Mouse (Mus musculus) liver, embryonic 11.5 days (tissue): ENCODE results near the gene Carnmt1. TPM values are rescaled to one million over a fixed set of nuclear protein-coding genes. Genes with fewer than 3 reads are reported as not detected.
"Not testable (repeated sequence)": the region's sequence is repeated elsewhere in the genome, so short reads cannot be mapped to it uniquely, and the experiment has no call there.

Experiments
- ATAC-seq: fragments of 200-750 bp; cut with Nextera tagmentation; replicated peaks from 2 replicates; pipeline ENCODE4 v1.8.0; 2017; ENCODE audit warnings: moderate number of reproducible peaks, mild to moderate bottlenecking, moderate TSS enrichment, moderate library complexity; ENCODE audit not compliant: low FRiP score
- DNase-seq: peaks from one replicate; pipeline ENCODE4 v3.0.0-alpha.2; 2017; ENCODE audit warnings: low spot score
- H3K27ac ChIP-seq: fragments of 300-500 bp; sonication (generic); 2 replicates; pipeline ENCODE4 v1.5.1; 2014; ENCODE audit warnings: mild to moderate bottlenecking, low read depth, low read length, control low read depth
- H3K27me3 ChIP-seq: fragments of 300-500 bp; sonication (generic); replicated peaks from 2 replicates; pipeline ENCODE4 v1.6.1; 2014; ENCODE audit warnings: low read length, mixed read lengths; ENCODE audit not compliant: control insufficient read depth, insufficient read depth
- H3K36me3 ChIP-seq: fragments of 300-500 bp; sonication (generic); 2 replicates; pipeline ENCODE4 v1.6.1; 2014; ENCODE audit warnings: mild to moderate bottlenecking, low read length, moderate library complexity, mixed read lengths; ENCODE audit not compliant: control insufficient read depth, insufficient read depth
- H3K4me1 ChIP-seq: fragments of 300-500 bp; sonication (generic); replicated peaks from 2 replicates; pipeline ENCODE4 v1.6.1; 2014; ENCODE audit warnings: low read length, mixed read lengths; ENCODE audit not compliant: control insufficient read depth, insufficient read depth
- H3K4me2 ChIP-seq: fragments of 300-500 bp; sonication (generic); 2 replicates; pipeline ENCODE4 v1.6.1; 2014; ENCODE audit warnings: mild to moderate bottlenecking, control low read depth, moderate library complexity
- H3K4me3 ChIP-seq: fragments of 300-500 bp; sonication (generic); 2 replicates; pipeline ENCODE4 v1.5.1; 2014; ENCODE audit warnings: low read depth, low read length, control low read depth
- H3K9ac ChIP-seq: fragments of 300-500 bp; sonication (generic); 2 replicates; pipeline ENCODE4 v1.6.1; 2014; ENCODE audit warnings: low read depth, low read length, control low read depth
- H3K9me3 ChIP-seq: fragments of 300-500 bp; sonication (generic); 2 replicates; pipeline ENCODE4 v1.6.1; 2016; ENCODE audit warnings: low read length, inconsistent platforms, mixed read lengths; ENCODE audit not compliant: control insufficient read depth
- WGBS: fragments of 180-500 bp; shearing (Covaris S2); extraction: QIAGEN DNeasy Blood & Tissue Kit; methylation state at CpG from one replicate; pipeline ENCODE4 v1.1.7; 2014; 5-methylcytosine and 5-hydroxymethylcytosine counted together
- polyA plus RNA-seq: library from polyadenylated mRNA; unstranded; fragments of >200 nt; fragmentation: Nextera tagmentation; extraction: Ambion mirVana; gene quantifications from 2 replicates; pipeline ENCODE4 v1.2.1, GENCODE M21; 2014

Gene Carnmt1
- polyA plus RNA-seq, 1 experiment from 2014 or later = 44.7 TPM

DNA sequence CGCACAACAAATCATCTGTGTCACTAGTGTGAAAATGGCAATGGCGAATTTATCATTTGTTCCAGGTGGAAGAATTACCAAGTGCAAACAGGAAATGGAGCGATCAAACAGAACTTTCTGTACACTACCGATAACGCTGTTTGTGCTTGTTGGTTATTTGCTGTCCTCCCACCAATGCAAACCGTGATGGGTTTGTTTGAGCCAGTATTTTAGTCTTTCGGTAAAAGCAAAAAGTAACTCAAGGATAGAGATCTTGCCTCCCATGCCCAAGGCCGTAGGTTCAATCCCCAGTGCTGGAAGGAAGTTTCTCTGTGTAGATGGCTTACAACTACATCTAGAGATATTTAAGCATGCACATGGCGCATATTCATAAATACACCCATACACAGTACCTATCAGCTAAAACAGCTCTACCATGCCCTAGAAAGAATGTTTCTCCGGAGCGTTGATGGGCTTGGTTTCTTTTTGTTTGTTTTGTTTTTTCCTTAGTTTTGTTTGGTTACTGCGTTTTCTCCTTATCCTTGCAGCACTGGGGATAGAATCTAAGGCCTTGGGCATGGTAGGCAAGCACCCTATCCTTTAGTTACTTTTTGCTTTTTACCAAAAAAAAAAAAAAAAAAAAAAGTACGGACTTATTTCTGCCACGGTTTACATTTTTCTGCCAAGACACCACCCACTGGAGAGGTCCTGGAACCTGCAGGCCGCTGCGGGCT, 41.7 kb downstream of the Carnmt1 start:
- peak overlapping the region; percentile 97 for H3K4me3 ChIP-seq
- DNase-seq = no peak
- peak overlapping the region; percentile 84 for H3K4me2 ChIP-seq
- H3K9ac ChIP-seq = peak overlapping the region; percentile 87
- H3K9me3 ChIP-seq = no peaks in the 10 kb centered on the region
- peaks cover 2% of the 10 kb centered on the region; the same call in 1 of the 2 replicates for H3K36me3 ChIP-seq
- WGBS = 40% methylated on average over 16 of the region's 16 CpGs
- ATAC-seq = no peak
- H3K27me3 ChIP-seq = no peaks in the 10 kb centered on the region
- peaks cover 20% of the 10 kb centered on the region; the same call in 1 of the 2 replicates for H3K4me1 ChIP-seq
- H3K27ac ChIP-seq = peak overlapping the region; percentile 98

DNA sequence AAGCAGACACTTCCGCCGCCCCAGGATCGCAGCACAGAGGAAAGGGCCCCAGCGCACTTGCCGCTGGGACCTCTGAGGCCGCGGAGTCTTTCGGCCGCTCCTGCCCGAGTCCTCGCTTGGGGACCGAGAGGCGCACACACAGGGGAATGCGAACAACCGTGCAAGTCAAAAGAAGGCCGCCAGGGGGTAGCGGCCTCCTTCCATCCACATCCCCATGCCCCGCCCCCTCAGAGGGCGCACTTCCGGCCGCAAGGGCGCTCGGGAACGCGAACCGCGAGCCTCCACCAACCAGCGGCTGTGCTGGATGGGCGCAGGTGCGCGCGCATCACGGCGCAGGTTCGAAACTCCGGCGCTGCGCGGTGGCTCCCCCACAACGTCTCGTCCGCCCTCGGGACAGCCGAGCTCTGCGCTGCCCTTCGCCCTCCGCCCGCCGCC, 42.3 kb downstream of the Carnmt1 start, which contains the start of gene D030056L22Rik:
D030056L22Rik (plus strand) TSS at position 328 of the 435 bp plus-strand sequence.
- Histone ChIP-seq H3K4me1 (peaks cover 20% of the 10 kb centered on the region; the same call in 1 of the 2 replicates), H3K9ac (peak within 1 kb of the TSS; percentile 98), H3K4me3 (peak within 1 kb of the TSS; percentile 97), H3K9me3 (no peaks in the 10 kb centered on the region), H3K27me3 (no peaks in the 10 kb centered on the region), H3K27ac (peak within 1 kb of the TSS; percentile 98), H3K4me2 (peak within 1 kb of the TSS; percentile 84), H3K36me3 (peaks cover 2% of the 10 kb centered on the region; the same call in 1 of the 2 replicates)
- DNase-seq (peak; percentile 96), ATAC-seq (peak; percentile 97)
- WGBS = under 1% methylated on average over 46 of the region's 49 CpGs

DNA sequence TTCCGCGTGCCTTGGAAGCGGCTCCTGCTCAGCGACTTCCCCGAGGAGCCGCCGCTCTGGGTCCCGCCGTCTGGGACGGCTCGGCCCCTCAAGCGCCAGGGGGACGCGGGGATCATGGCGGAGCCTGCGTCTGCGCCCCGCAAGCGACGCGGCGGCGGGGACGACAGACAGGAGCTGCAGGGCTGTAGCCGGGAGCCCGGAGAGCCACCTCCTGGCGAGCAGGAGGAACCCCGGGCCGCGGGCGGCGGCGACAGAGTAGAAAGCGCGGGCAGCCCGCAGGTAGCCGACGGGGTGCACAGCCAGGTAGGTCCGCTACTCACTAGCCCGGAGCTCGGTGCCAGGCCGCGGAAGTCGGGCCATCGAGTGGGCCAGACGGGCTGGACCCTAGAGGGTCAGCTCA, 42.8 kb downstream of the Carnmt1 start:
- Histone ChIP-seq H3K4me2 (peak overlapping the region; percentile 61), H3K27ac (peak overlapping the region; percentile 98), H3K9ac (peak overlapping the region; percentile 98), H3K4me1 (peaks cover 20% of the 10 kb centered on the region; the same call in 1 of the 2 replicates), H3K4me3 (peak overlapping the region; percentile 97)
- peak; percentile 48 for ATAC-seq
- DNase-seq = peak; percentile 57
- H3K9me3 ChIP-seq, H3K27me3 ChIP-seq, H3K36me3 ChIP-seq: not testable (repeated sequence)
- under 1% methylated on average over 41 of the region's 46 CpGs for WGBS

DNA sequence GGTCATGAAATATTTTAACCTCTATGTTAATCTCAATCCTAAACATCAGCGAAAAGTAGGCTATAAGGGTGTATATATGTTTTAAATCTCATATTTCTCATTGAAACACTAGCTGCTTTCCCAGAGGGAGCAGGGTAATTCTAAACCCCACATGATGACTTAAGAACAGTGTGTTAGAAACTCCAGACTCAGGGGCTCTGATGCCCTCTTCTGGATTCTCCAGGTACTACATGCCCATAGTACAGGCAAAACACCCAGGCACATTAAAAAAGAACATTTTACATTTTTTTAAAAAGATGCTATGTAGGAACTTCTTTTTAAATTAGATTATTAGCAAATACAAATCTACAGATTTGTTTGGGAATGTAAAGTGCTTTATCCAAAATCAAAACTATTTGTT, 45.8 kb downstream of the Carnmt1 start:
- no peaks in the 10 kb centered on the region for H3K9me3 ChIP-seq
- ATAC-seq = no peak
- H3K4me2 ChIP-seq = no peak overlapping the region
- peaks cover 20% of the 10 kb centered on the region; the same call in 1 of the 2 replicates for H3K4me1 ChIP-seq
- no peak overlapping the region for H3K27ac ChIP-seq
- WGBS = 32% methylated on average over 1 of the region's 1 CpGs
- H3K4me3 ChIP-seq = no peak overlapping the region
- peaks cover 9% of the 10 kb centered on the region; the same call in 1 of the 2 replicates for H3K36me3 ChIP-seq
- H3K9ac ChIP-seq = no peak overlapping the region
- DNase-seq = no peak
- H3K27me3 ChIP-seq = no peaks in the 10 kb centered on the region

DNA sequence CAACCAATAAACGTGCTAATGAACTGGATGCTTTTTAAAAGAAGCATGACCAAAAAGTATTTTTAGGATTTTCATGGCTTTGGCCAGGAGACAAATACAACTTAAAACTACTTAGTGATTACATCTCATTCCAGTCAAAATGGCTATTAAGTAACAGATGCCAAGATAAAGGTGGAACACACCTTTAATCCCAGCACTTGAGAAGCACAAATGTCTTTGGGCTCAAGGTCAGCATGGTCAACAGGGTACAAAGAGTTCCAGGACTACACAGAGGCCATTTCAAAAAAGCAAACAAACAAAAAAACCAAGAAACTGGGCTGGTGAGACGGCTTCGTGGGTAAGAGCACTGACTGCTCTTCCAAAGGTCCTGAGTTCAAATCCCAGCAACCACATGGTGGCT, 49.8 kb downstream of the Carnmt1 start:
- WGBS = 89% methylated on average over 3 of the region's 3 CpGs
- DNase-seq = no peak
- H3K4me2 ChIP-seq = no peak overlapping the region
- ATAC-seq = no peak
- H3K27ac ChIP-seq = no peak overlapping the region
- H3K36me3 ChIP-seq = peaks cover 9% of the 10 kb centered on the region; the same call in 1 of the 2 replicates
- H3K4me3 ChIP-seq = no peak overlapping the region
- no peaks in the 10 kb centered on the region for H3K27me3 ChIP-seq
- H3K4me1 ChIP-seq = peaks cover 5% of the 10 kb centered on the region; the same call in 1 of the 2 replicates
- no peaks in the 10 kb centered on the region for H3K9me3 ChIP-seq
- H3K9ac ChIP-seq = no peak overlapping the region

DNA sequence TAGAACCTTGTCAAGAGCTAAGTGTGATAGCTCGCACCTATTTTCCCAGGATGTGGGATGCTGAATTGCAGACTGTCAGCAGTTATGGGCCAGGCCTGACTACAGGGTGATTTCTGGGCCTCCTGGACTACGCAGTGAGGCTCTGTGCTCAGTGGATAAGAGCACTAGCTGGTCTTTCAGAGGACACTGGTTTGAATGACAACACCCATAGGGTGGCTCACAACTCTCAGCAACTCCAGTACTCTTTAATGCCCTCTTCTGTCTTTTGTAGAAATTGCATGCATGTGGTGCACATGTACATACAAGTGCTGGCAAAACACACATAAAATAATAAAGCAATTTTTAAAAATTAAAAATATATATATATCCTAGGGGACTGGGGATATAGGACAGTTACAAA, 54.6 kb downstream of the Carnmt1 start:
- Histone ChIP-seq H3K9me3 (no peaks in the 10 kb centered on the region), H3K4me1 (no peaks in the 10 kb centered on the region), H3K27me3 (no peaks in the 10 kb centered on the region), H3K9ac (no peak overlapping the region), H3K36me3 (no peaks in the 10 kb centered on the region), H3K27ac (no peak overlapping the region), H3K4me2 (no peak overlapping the region), H3K4me3 (no peak overlapping the region)
- ATAC-seq (peak; percentile 82), DNase-seq (no peak)
- WGBS = 61% methylated on average over 2 of the region's 2 CpGs

DNA sequence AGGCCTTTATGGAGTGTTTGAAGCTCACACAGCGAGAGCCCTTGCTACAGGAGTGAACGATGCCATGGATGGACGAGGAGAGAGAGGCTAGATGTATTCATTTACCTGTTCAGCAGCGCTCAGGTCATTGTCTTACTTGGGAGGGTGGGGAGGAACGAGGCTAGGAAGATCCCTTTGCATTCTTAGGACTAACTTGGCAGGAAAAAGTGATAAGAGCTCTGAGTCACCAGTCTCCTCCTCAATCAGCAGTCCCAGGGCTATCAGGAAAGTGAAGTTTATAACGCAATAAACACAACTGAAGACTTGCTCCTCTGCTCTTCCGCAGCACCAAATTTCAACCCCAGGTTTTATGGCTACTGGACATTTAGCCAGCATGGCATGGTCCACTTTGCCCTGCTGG, 59.7 kb downstream of the Carnmt1 start:
- peaks cover 2% of the 10 kb centered on the region; the same call in 1 of the 2 replicates for H3K4me1 ChIP-seq
- H3K9ac ChIP-seq = no peak overlapping the region
- H3K4me2 ChIP-seq = no peak overlapping the region
- ATAC-seq (no peak), DNase-seq (no peak)
- H3K27ac ChIP-seq = no peak overlapping the region
- 50% methylated on average over 7 of the region's 7 CpGs for WGBS
- no peak overlapping the region for H3K4me3 ChIP-seq
- no peaks in the 10 kb centered on the region for H3K36me3 ChIP-seq
- H3K27me3 ChIP-seq = no peaks in the 10 kb centered on the region
- H3K9me3 ChIP-seq = no peaks in the 10 kb centered on the region

DNA sequence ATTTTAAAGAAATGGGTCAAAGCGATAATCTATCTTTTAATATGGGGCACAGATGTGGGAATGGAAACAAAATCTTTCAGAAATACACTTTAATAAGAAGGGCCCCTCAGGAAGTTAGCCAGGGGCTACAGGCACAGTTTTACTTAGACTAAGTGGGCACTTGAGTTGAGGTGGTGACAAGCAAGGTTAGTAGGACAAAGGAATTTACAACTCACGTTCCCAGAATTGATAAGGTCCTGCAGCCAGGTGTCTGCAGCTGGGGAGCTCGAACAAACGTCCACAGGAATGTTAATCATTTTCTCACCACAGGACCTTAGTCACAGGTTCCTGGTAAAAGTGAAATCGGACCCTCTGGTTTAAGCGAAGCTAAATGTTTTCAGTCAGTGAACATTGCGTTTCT, 60.5 kb downstream of the Carnmt1 start:
- WGBS = 44% methylated on average over 7 of the region's 7 CpGs
- no peak overlapping the region for H3K4me3 ChIP-seq
- DNase-seq (no peak), ATAC-seq (no peak)
- H3K4me1 ChIP-seq = peaks cover 2% of the 10 kb centered on the region; the same call in 1 of the 2 replicates
- H3K9me3 ChIP-seq = no peaks in the 10 kb centered on the region
- H3K27ac ChIP-seq = no peak overlapping the region
- H3K36me3 ChIP-seq = no peaks in the 10 kb centered on the region
- H3K9ac ChIP-seq = no peak overlapping the region
- H3K4me2 ChIP-seq = no peak overlapping the region
- H3K27me3 ChIP-seq = no peaks in the 10 kb centered on the region

DNA sequence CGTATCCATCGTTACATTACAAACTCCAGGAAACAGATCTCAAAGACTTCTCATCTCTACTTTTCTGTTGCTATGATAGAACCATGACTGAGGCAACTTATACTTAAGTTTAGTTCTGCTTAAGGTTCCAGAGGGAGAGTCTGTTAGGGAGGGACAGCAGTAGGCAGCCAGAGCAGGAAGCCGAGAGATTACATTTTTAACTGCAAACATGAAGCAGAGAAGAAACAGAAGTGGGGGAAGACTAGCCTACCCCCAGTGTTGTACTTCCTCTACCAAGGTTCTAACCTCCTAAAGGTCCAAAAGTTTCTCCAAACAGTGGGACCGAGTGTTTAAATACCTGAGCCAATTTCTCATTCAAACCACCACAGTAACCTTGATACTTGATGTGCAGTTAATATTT, 65.3 kb downstream of the Carnmt1 start:
- Histone ChIP-seq H3K4me3 (no peak overlapping the region), H3K9ac (no peak overlapping the region), H3K27ac (no peak overlapping the region), H3K9me3 (no peaks in the 10 kb centered on the region), H3K36me3 (no peaks in the 10 kb centered on the region), H3K4me1 (peaks cover 6% of the 10 kb centered on the region), H3K27me3 (no peaks in the 10 kb centered on the region), H3K4me2 (no peak overlapping the region)
- DNase-seq (no peak), ATAC-seq (no peak)
- WGBS = 88% methylated on average over 4 of the region's 4 CpGs
